Comparison of ENCODE assay signal across 12 mouse cellular contexts in genomic region chr2:26494991-26495390, GRCm38 (mm10). TPM values are rescaled to one million over a fixed set of nuclear protein-coding genes. Genes with fewer than 3 reads are reported as not detected.
A peak's percentile ranks its signal among the peaks of the same experiment; 100 is the strongest.
DNase-seq lines count a peak whose midpoint lies in the region; ATAC-seq and TF ChIP-seq lines count a peak whose summit lies in the region.
"Had no signal": no experiment of that assay in that cellular context is flagged by ENCODE, and none has a peak within 500 bp of the region (broad histone marks: within the 10 kb centered on the region; RNA-seq: fewer than 3 reads in every experiment).

No protein-coding gene starts in this region.

- no peak overlapping the region for H3K9ac ChIP-seq in hindbrain, embryonic 16.5 days (ENCODE audit: low read depth, low read length)
- H3K9ac ChIP-seq in neural tube, embryonic 11.5 days (ENCODE audit: low read length) = no peak overlapping the region
- H3K9ac ChIP-seq in hindbrain, postnatal 0 days (replicated peaks; ENCODE audit: low read length) = no peak overlapping the region
- no peak overlapping the region for H3K9ac ChIP-seq in stomach, embryonic 15.5 days
- H3K9ac ChIP-seq: liver, embryonic 13.5 days had no signal

- peak overlapping the region; percentile 97 for H3K27ac ChIP-seq in hindbrain, embryonic 10.5 days
- no peak overlapping the region for H3K27ac ChIP-seq in hindbrain, embryonic 16.5 days (ENCODE audit: low read depth, low read length)
- H3K27ac ChIP-seq in neural tube, embryonic 11.5 days (ENCODE audit: low read depth, low read length) = no peak overlapping the region
- H3K27ac ChIP-seq in hindbrain, postnatal 0 days = peak overlapping the region; percentile 23; the same call in 1 of the 2 replicates
- peak overlapping the region; percentile 81 for H3K27ac ChIP-seq in stomach, embryonic 15.5 days
- H3K27ac ChIP-seq: liver, embryonic 13.5 days had no signal

- no peaks in the 10 kb centered on the region for H3K27me3 ChIP-seq in hindbrain, embryonic 10.5 days (ENCODE audit: insufficient read depth, poor library complexity, severe bottlenecking)
- no peaks in the 10 kb centered on the region for H3K27me3 ChIP-seq in hindbrain, embryonic 16.5 days (replicated peaks; ENCODE audit: control insufficient read depth, insufficient read depth, low read length)
- no peaks in the 10 kb centered on the region for H3K27me3 ChIP-seq in neural tube, embryonic 11.5 days (ENCODE audit: control insufficient read depth, insufficient read depth, low read length)
- no peaks in the 10 kb centered on the region for H3K27me3 ChIP-seq in hindbrain, postnatal 0 days (ENCODE audit: insufficient read depth, low read length)
- no peaks in the 10 kb centered on the region for H3K27me3 ChIP-seq in stomach, embryonic 15.5 days (replicated peaks)

- no peak for DNase-seq in hindbrain, embryonic 10.5 days (ENCODE audit: low spot score)
- DNase-seq in neural tube, embryonic 11.5 days (ENCODE audit: low spot score) = no peak
- DNase-seq in neural tube, embryonic 10.5 days (ENCODE audit: extremely low spot score, low spot score) = no peak
- DNase-seq in hindbrain, postnatal 0 days (ENCODE audit: low spot score) = no peak
- no peak for DNase-seq in embryo, embryonic 9.5 days (ENCODE audit: extremely low spot score)
- DNase-seq: adrenal gland, adult 8-10 months; cerebellum, adult 9-11 months; kidney, postnatal 10 days; liver, embryonic 13.5 days had no signal

- peaks cover 100% of the 10 kb centered on the region for H3K4me1 ChIP-seq in hindbrain, embryonic 10.5 days (replicated peaks)
- peaks cover 79% of the 10 kb centered on the region for H3K4me1 ChIP-seq in hindbrain, embryonic 16.5 days (ENCODE audit: control insufficient read depth, insufficient read depth, low read depth, low read length)
- peaks cover 97% of the 10 kb centered on the region for H3K4me1 ChIP-seq in neural tube, embryonic 11.5 days (ENCODE audit: control insufficient read depth, insufficient read depth, low read length)
- H3K4me1 ChIP-seq in hindbrain, postnatal 0 days (ENCODE audit: insufficient read depth, low read length) = peaks cover 55% of the 10 kb centered on the region
- H3K4me1 ChIP-seq in stomach, embryonic 15.5 days = peaks cover 94% of the 10 kb centered on the region

- ATAC-seq in hindbrain, embryonic 16.5 days = no peak
- no peak for ATAC-seq in neural tube, embryonic 11.5 days (ENCODE audit: insufficient read depth, low FRiP score, low TSS enrichment)
- no peak for ATAC-seq in hindbrain, postnatal 0 days
- no peak for ATAC-seq in stomach, embryonic 15.5 days (ENCODE audit: insufficient read depth, low FRiP score, low read depth)
- no peak for ATAC-seq in inflammation-experienced regulatory T-cells, adult 6 months

- no peak for TF ChIP-seq CTCF in hindbrain, postnatal 0 days (IDR thresholded peaks at IDR 0.05; ENCODE audit: low read depth)

- H3K4me3 ChIP-seq in hindbrain, embryonic 10.5 days = peak overlapping the region; percentile 36; the same call in 1 of the 2 replicates
- no peak overlapping the region for H3K4me3 ChIP-seq in hindbrain, embryonic 16.5 days (ENCODE audit: low read length)
- no peak overlapping the region for H3K4me3 ChIP-seq in neural tube, embryonic 11.5 days (ENCODE audit: low read depth, low read length)
- no peak overlapping the region for H3K4me3 ChIP-seq in hindbrain, postnatal 0 days (ENCODE audit: low read length)
- no peak overlapping the region for H3K4me3 ChIP-seq in stomach, embryonic 15.5 days (replicated peaks)
- H3K4me3 ChIP-seq: liver, embryonic 13.5 days had no signal

- no peak overlapping the region for H3K4me2 ChIP-seq in hindbrain, embryonic 16.5 days (ENCODE audit: low read length)
- H3K4me2 ChIP-seq in neural tube, embryonic 11.5 days (ENCODE audit: low read depth) = peak overlapping the region; percentile 15
- no peak overlapping the region for H3K4me2 ChIP-seq in hindbrain, postnatal 0 days (ENCODE audit: low read depth, low read length)
- H3K4me2 ChIP-seq in stomach, embryonic 15.5 days = peak overlapping the region; percentile 17; the same call in 1 of the 2 replicates
- H3K4me2 ChIP-seq: liver, embryonic 13.5 days had no signal

- no peaks in the 10 kb centered on the region for H3K9me3 ChIP-seq in hindbrain, embryonic 10.5 days
- H3K9me3 ChIP-seq in hindbrain, embryonic 16.5 days (ENCODE audit: control insufficient read depth, low read length) = no peaks in the 10 kb centered on the region
- no peaks in the 10 kb centered on the region for H3K9me3 ChIP-seq in neural tube, embryonic 11.5 days (ENCODE audit: control insufficient read depth, low read length)
- no peaks in the 10 kb centered on the region for H3K9me3 ChIP-seq in hindbrain, postnatal 0 days (ENCODE audit: low read length)
- H3K9me3 ChIP-seq in stomach, embryonic 15.5 days = no peaks in the 10 kb centered on the region
- H3K9me3 ChIP-seq: liver, embryonic 13.5 days had no signal

- whole genome bisulfite sequencing in hindbrain, embryonic 10.5 days = 81% methylated on average over 5 of the region's 5 CpGs
- 76% methylated on average over 5 of the region's 5 CpGs for WGBS in hindbrain, embryonic 16.5 days
- WGBS in neural tube, embryonic 11.5 days = 66% methylated on average over 5 of the region's 5 CpGs
- WGBS in hindbrain, postnatal 0 days = 65% methylated on average over 5 of the region's 5 CpGs
- 64% methylated on average over 5 of the region's 5 CpGs for WGBS in stomach, embryonic 15.5 days

- peaks cover 97% of the 10 kb centered on the region for H3K36me3 ChIP-seq in hindbrain, embryonic 10.5 days
- no peaks in the 10 kb centered on the region for H3K36me3 ChIP-seq in hindbrain, embryonic 16.5 days (ENCODE audit: control insufficient read depth, insufficient read depth, low read length)
- H3K36me3 ChIP-seq in neural tube, embryonic 11.5 days (ENCODE audit: control insufficient read depth, insufficient read depth, low read length) = peaks cover 3% of the 10 kb centered on the region; the same call in 1 of the 2 replicates
- H3K36me3 ChIP-seq in hindbrain, postnatal 0 days (ENCODE audit: insufficient read depth, low read length) = no peaks in the 10 kb centered on the region
- H3K36me3 ChIP-seq in stomach, embryonic 15.5 days = no peaks in the 10 kb centered on the region
- H3K36me3 ChIP-seq: liver, embryonic 13.5 days had no signal

RNA-seq across cellular contexts. Expression of gene Notch1, which starts 21.5 kb away (rescaled TPM):
- polyA plus RNA-seq in hindbrain, embryonic 10.5 days (2016; fragmentation: Nextera tagmentation; extraction: Ambion mirVana) = 39.1 and 46.4 TPM in 2 replicates
- polyA plus RNA-seq in hindbrain, embryonic 16.5 days (2015; fragmentation: Nextera tagmentation; extraction: Ambion mirVana) = 13.3 and 15.1 TPM in 2 replicates
- 56.9 and 60.4 TPM in 2 replicates for polyA plus RNA-seq in neural tube, embryonic 11.5 days (2014; fragmentation: Nextera tagmentation; extraction: Ambion mirVana)
- 75.2 and 75.9 TPM in 2 replicates for total RNA-seq in hindbrain, postnatal 0 days (2014; rRNA removed)
- 9.2 and 10.0 TPM in 2 replicates for polyA plus RNA-seq in hindbrain, postnatal 0 days (2015; fragmentation: Nextera tagmentation; extraction: Ambion mirVana)
- 16.1 and 17.9 TPM in 2 replicates for polyA plus RNA-seq in stomach, embryonic 15.5 days (2015; fragmentation: Nextera tagmentation; extraction: Ambion mirVana)
- polyA plus RNA-seq in inflammation-experienced regulatory T-cells, adult 6 months (2017; shearing (Covaris generic)) = 10 to 100 TPM; 24.9 to 41.2 (median 27.0) TPM

RNA-seq across cellular contexts. Expression of gene Sec16a, which starts 50.0 kb away (rescaled TPM):
- polyA plus RNA-seq in hindbrain, embryonic 10.5 days (2016; fragmentation: Nextera tagmentation; extraction: Ambion mirVana) = 25.2 and 28.9 TPM in 2 replicates
- polyA plus RNA-seq in hindbrain, embryonic 16.5 days (2015; fragmentation: Nextera tagmentation; extraction: Ambion mirVana) = 15.4 and 19.3 TPM in 2 replicates
- 40.2 and 40.5 TPM in 2 replicates for polyA plus RNA-seq in neural tube, embryonic 11.5 days (2014; fragmentation: Nextera tagmentation; extraction: Ambion mirVana)
- total RNA-seq in hindbrain, postnatal 0 days (2014; rRNA removed) = 60.9 and 89.2 TPM in 2 replicates
- 9.9 and 10.5 TPM in 2 replicates for polyA plus RNA-seq in hindbrain, postnatal 0 days (2015; fragmentation: Nextera tagmentation; extraction: Ambion mirVana)
- polyA plus RNA-seq in stomach, embryonic 15.5 days (2015; fragmentation: Nextera tagmentation; extraction: Ambion mirVana) = 22.3 and 24.0 TPM in 2 replicates
- 10 to 100 TPM; 18.4 to 28.4 (median 24.2) TPM for polyA plus RNA-seq in inflammation-experienced regulatory T-cells, adult 6 months (2017; shearing (Covaris generic))

Comparison
In these comparisons a context has a peak if more than half of its experiments do, and no peak if none do; other contexts are left out.
1. H3K27ac ChIP-seq: peak in hindbrain, embryonic 10.5 days (single experiment), hindbrain, postnatal 0 days (single experiment) and stomach, embryonic 15.5 days (single experiment); none in hindbrain, embryonic 16.5 days (single experiment) and neural tube, embryonic 11.5 days (single experiment).
2. H3K4me2 ChIP-seq: peak in neural tube, embryonic 11.5 days (single experiment) and stomach, embryonic 15.5 days (single experiment); none in hindbrain, embryonic 16.5 days (single experiment) and hindbrain, postnatal 0 days (single experiment).